ENCODE assay signal across 9 mouse cellular contexts in genomic region chr12:119576690-119577089, GRCm38 (mm10).
A peak's percentile ranks its signal among the peaks of the same experiment; 100 is the strongest.
DNase-seq lines count a peak whose midpoint lies in the region.
"Had no signal": no experiment of that assay in that cellular context is flagged by ENCODE, and none has a peak within 500 bp of the region (broad histone marks: within the 10 kb centered on the region; RNA-seq: fewer than 3 reads in every experiment).

No protein-coding gene starts in this region.

- DNase-seq in frontal cortex, postnatal 36 days (ENCODE audit: low spot score in 2 of 2): peak; percentile 1 to 7
- DNase-seq in frontal cortex, postnatal 14 days (ENCODE audit: low spot score in 2 of 2): no peak
- DNase-seq in right cerebral cortex, postnatal 10 days (ENCODE audit: low spot score in 2 of 2): peak; percentile 18 to 34
- no peak for DNase-seq in right cerebral cortex, postnatal 14 days
- peak; percentile 8 to 35 for DNase-seq in kidney, postnatal 25 days
- DNase-seq in urinary bladder, postnatal 36 days (ENCODE audit: low spot score in 2 of 2): no peak
- no peak for DNase-seq in cerebellum, adult 11 months
- no peak for DNase-seq in layer of hippocampus, postnatal 10 days (ENCODE audit: low spot score in 2 of 2)
- DNase-seq: lung, postnatal 36 days had no signal

Comparison
In these comparisons a context has a peak if more than half of its experiments do, and no peak if none do; other contexts are left out.
1. DNase-seq: peak in frontal cortex, postnatal 36 days (2 of 2), right cerebral cortex, postnatal 10 days (2 of 2) and kidney, postnatal 25 days (2 of 2); none in frontal cortex, postnatal 14 days (0 of 2), right cerebral cortex, postnatal 14 days (single experiment), urinary bladder, postnatal 36 days (0 of 2), cerebellum, adult 11 months (single experiment) and layer of hippocampus, postnatal 10 days (0 of 2).